Mouse (Mus musculus) heart, adult 2 months (tissue): ENCODE data around the gene Trpm3. TPM values are rescaled to one million over a fixed set of nuclear protein-coding genes. Genes with fewer than 3 reads are reported as not detected.
A peak's percentile ranks its signal among the peaks of the same experiment; 100 is the strongest.

Experiments used
- DNase-seq, 2 experiments: peaks; one replicate each; pipeline ENCODE4 v3.0.0; 2021
- H3K27ac ChIP-seq: fragments of 200-600 bp; 2 replicates; pipeline ENCODE4 v1.8.1; 2022
- H3K27me3 ChIP-seq: fragments of 200-500 bp; 2 replicates; pipeline ENCODE4 v1.6.1; 2012; ENCODE audit warnings: mild to moderate bottlenecking, low read length, inconsistent platforms, mixed read lengths; ENCODE audit not compliant: control insufficient read depth, insufficient read depth
- H3K36me3 ChIP-seq: fragments of 200-500 bp; 2 replicates; pipeline ENCODE4 v1.6.1; 2012; ENCODE audit warnings: low read length, inconsistent platforms; ENCODE audit not compliant: control insufficient read depth, insufficient read depth
- H3K4me1 ChIP-seq: fragments of 200-500 bp; 2 replicates; pipeline ENCODE4 v1.6.1; 2011; ENCODE audit warnings: low read length; ENCODE audit not compliant: control insufficient read depth, insufficient read depth
- H3K4me3 ChIP-seq: fragments of 200-600 bp; 2 replicates; pipeline ENCODE4 v1.8.1; 2022
- H3K79me2 ChIP-seq: fragments of 200-500 bp; replicated peaks from 2 replicates; pipeline ENCODE4 v1.6.1; 2012; ENCODE audit warnings: mild to moderate bottlenecking, inconsistent platforms, low read length, moderate library complexity, mixed read lengths; ENCODE audit not compliant: control insufficient read depth, insufficient read depth
- H3K9ac ChIP-seq: fragments of 200-500 bp; 2 replicates; pipeline ENCODE4 v1.6.1; 2012; ENCODE audit warnings: low read depth, mild to moderate bottlenecking, control low read depth, inconsistent platforms, low read length, mixed read lengths
- CTCF ChIP-seq: fragments of 200-600 bp; IDR thresholded peaks from 2 replicates; pipeline ENCODE4 v1.8.1; 2022; ENCODE audit warnings: antibody characterized with exemption, mild to moderate bottlenecking, moderate library complexity
- EP300 ChIP-seq: fragments of 200-500 bp; IDR thresholded peaks from 2 replicates; pipeline ENCODE4 v1.6.1; 2011; ENCODE audit warnings: low read depth, low read length, control low read depth; ENCODE audit not compliant: insufficient read depth
- POLR2A ChIP-seq: fragments of 200-500 bp; IDR thresholded peaks from 2 replicates; pipeline ENCODE4 v1.6.1; 2011; ENCODE audit warnings: mild to moderate bottlenecking, low read depth, low read length, control low read depth; ENCODE audit not compliant: insufficient read depth
- WGBS: fragments of 180-500 bp; shearing (Covaris S2); methylation state at CpG from one replicate; pipeline ENCODE4 v1.1.7; 2018; 5-methylcytosine and 5-hydroxymethylcytosine counted together
- intact Hi-C: fragments of 180-260 bp; cut with DNase I; formaldehyde crosslinking; loops from one replicate; pipeline ENCODE4 v1.15.1; 2025
- polyA plus RNA-seq: library from polyadenylated mRNA; depleted of rRNA; stranded (reverse); fragments of >200 nt; gene quantifications from 2 replicates; pipeline ENCODE4 v1.2.3, GENCODE M21; 2012
- total RNA-seq, 2 experiments: library from RNA; stranded (reverse); gene quantifications; 2 replicates each; pipeline ENCODE4 v1.2.3; 2021

Gene Trpm3
- total and polyA plus RNA-seq, 3 experiments = 0.51 to 1.1 (median 0.81) TPM

DNA sequence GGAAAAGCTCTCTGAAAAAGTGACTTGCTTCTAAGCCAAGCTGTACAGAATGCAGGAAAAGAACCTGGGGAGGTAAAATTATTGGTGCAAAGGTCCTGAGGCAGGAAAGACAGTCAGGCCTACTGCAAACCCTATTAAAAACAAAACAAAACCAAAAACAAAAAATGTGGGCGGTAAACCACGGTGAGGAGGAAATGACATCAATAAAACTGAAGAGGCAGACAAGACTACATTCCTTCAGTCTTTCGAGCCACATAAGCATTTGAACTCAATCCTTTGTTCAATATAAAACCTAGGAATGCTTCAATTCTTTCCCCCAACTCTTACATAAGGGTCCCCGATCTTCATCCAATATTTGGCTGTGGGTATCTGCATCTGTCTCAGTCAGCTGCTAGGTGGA, 814.3 kb downstream of the Trpm3 start:
- WGBS = 64% methylated on average over 4 of the region's 4 CpGs
- DNase-seq = no peak

GRCm38 (mm10) chr19:22958414-22958813, 819.6 kb downstream of the Trpm3 start:
- Histone ChIP-seq H3K36me3 (no peaks in the 10 kb centered on the region), H3K9ac (no peak overlapping the region), H3K27ac (no peak overlapping the region), H3K4me3 (no peak overlapping the region), H3K79me2 (no peaks in the 10 kb centered on the region), H3K27me3 (no peaks in the 10 kb centered on the region), H3K4me1 (no peaks in the 10 kb centered on the region; the same call in 1 of the 2 replicates)
- TF ChIP-seq POLR2A (no peak), CTCF (no peak), EP300 (no peak)
- no peak for DNase-seq
- intact Hi-C loops = no loop called here
- 72% methylated on average over 4 of the region's 4 CpGs for WGBS

More for the DNA sequence above, 814.3 kb downstream of the Trpm3 start:
- no peak for TF ChIP-seq CTCF
- TF ChIP-seq POLR2A = no peak
- no peak for TF ChIP-seq EP300
- no peaks in the 10 kb centered on the region for H3K27me3 ChIP-seq
- H3K79me2 ChIP-seq = no peaks in the 10 kb centered on the region
- H3K4me3 ChIP-seq = no peak overlapping the region
- no peaks in the 10 kb centered on the region; the same call in 1 of the 2 replicates for H3K4me1 ChIP-seq
- no peak overlapping the region for H3K27ac ChIP-seq
- no peaks in the 10 kb centered on the region for H3K36me3 ChIP-seq
- intact Hi-C loops = no loop called here
- no peak overlapping the region for H3K9ac ChIP-seq

- Histone ChIP-seq H3K4me3 (no peak overlapping the region), H3K27ac (no peak overlapping the region), H3K9ac (no peak overlapping the region), H3K79me2 (no peaks in the 10 kb centered on the region), H3K27me3 (no peaks in the 10 kb centered on the region), H3K36me3 (no peaks in the 10 kb centered on the region), H3K4me1 (no peaks in the 10 kb centered on the region; the same call in 1 of the 2 replicates)
- no peak for DNase-seq
- TF ChIP-seq EP300 = no peak
- intact Hi-C loops = no loop called here
- WGBS = 83% methylated on average over 14 of the region's 14 CpGs
Observed at GRCm38 (mm10) chr19:22960450-22961265, 821.8 kb downstream of the Trpm3 start.

GRCm38 (mm10) chr19:22962001-22962708, 823.3 kb downstream of the Trpm3 start:
- H3K4me3 ChIP-seq = no peak overlapping the region
- H3K27me3 ChIP-seq = no peaks in the 10 kb centered on the region
- no peak overlapping the region for H3K27ac ChIP-seq
- TF ChIP-seq CTCF (peak; percentile 13; the same call in 1 of the 2 replicates), POLR2A (no peak), EP300 (no peak)
- 77% methylated on average over 12 of the region's 12 CpGs for WGBS
- no peaks in the 10 kb centered on the region; the same call in 1 of the 2 replicates for H3K4me1 ChIP-seq
- H3K79me2 ChIP-seq = no peaks in the 10 kb centered on the region
- intact Hi-C loops = no loop called here
- no peak for DNase-seq
- H3K9ac ChIP-seq = no peak overlapping the region
- H3K36me3 ChIP-seq = no peaks in the 10 kb centered on the region

GRCm38 (mm10) chr19:22962731-22963130, 823.9 kb downstream of the Trpm3 start:
- no peaks in the 10 kb centered on the region for H3K27me3 ChIP-seq
- H3K9ac ChIP-seq = no peak overlapping the region
- no peaks in the 10 kb centered on the region; the same call in 1 of the 2 replicates for H3K4me1 ChIP-seq
- no peak overlapping the region for H3K4me3 ChIP-seq
- H3K79me2 ChIP-seq = no peaks in the 10 kb centered on the region
- no peak for DNase-seq
- 69% methylated on average over 8 of the region's 8 CpGs for WGBS
- intact Hi-C loops = no loop called here
- no peak for TF ChIP-seq EP300
- no peaks in the 10 kb centered on the region for H3K36me3 ChIP-seq
- H3K27ac ChIP-seq = no peak overlapping the region

GRCm38 (mm10) chr19:22963726-22964398, 825.0 kb downstream of the Trpm3 start:
- H3K4me1 ChIP-seq = no peaks in the 10 kb centered on the region
- 76% methylated on average over 6 of the region's 6 CpGs for WGBS
- DNase-seq = no peak

More at GRCm38 (mm10) chr19:22963726-22964398, 825.0 kb downstream of the Trpm3 start:
- Histone ChIP-seq H3K36me3 (no peaks in the 10 kb centered on the region), H3K4me3 (no peak overlapping the region), H3K9ac (no peak overlapping the region), H3K79me2 (no peaks in the 10 kb centered on the region), H3K27ac (no peak overlapping the region), H3K27me3 (no peaks in the 10 kb centered on the region)
- intact Hi-C loops = no loop called here
- TF ChIP-seq EP300 (no peak), CTCF (no peak), POLR2A (no peak)
